Mouse (Mus musculus) WW6 (cell line): ENCODE results near the gene Spin2d.
"Not testable (repeated sequence)": the region's sequence is repeated elsewhere in the genome, so short reads cannot be mapped to it uniquely, and the experiment has no call there.

Experiments used
- DNase-seq: peaks from one replicate; pipeline ENCODE4 v3.0.0-alpha.2; 2013; ENCODE audit warnings: low read depth, low spot score

Gene Spin2d

DNA sequence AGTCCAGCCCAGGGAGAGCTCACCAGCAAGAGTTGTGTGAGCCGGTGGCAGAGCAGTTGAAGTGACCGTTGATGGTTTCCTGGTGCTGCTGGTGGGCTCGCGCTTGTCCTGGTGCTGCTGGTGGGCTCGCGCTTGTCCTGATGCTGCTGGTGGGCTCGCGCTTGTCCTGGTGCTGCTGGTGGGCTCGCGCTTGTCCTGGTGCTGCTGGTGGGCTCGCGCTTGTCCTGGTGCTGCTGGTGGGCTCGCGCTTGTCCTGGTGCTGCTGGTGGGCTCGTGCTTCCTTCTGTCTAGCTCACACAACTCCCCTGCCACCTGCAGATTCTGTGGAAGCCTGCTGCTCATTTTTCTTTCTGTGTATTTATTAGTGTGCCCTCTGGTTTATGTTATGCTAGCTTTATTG, at the start of gene Spin2d:
Gene Spin2d, minus strand, starts transcription at position 101 of the 400 bp plus-strand sequence.
- not testable (repeated sequence) for DNase-seq

DNA sequence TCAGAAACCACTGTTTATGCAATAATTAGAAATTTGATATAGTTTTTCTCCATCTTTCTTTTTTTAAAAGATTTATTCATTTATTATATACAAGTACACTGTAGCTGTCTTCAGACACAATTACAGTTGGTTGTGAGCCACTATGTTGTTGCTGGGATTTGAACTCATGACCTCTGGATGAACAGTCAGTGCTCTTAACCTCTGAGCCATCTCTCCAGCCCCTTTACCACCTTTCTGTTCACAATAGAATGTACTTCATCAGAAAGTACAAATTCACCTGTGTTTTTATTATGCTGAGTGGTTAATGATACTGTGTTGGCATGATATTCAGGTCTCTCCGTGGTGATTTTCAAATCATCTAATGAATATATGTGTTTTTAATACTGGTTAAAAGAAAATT, 48.6 kb upstream of the Spin2d start:
- no peak for DNase-seq

DNA sequence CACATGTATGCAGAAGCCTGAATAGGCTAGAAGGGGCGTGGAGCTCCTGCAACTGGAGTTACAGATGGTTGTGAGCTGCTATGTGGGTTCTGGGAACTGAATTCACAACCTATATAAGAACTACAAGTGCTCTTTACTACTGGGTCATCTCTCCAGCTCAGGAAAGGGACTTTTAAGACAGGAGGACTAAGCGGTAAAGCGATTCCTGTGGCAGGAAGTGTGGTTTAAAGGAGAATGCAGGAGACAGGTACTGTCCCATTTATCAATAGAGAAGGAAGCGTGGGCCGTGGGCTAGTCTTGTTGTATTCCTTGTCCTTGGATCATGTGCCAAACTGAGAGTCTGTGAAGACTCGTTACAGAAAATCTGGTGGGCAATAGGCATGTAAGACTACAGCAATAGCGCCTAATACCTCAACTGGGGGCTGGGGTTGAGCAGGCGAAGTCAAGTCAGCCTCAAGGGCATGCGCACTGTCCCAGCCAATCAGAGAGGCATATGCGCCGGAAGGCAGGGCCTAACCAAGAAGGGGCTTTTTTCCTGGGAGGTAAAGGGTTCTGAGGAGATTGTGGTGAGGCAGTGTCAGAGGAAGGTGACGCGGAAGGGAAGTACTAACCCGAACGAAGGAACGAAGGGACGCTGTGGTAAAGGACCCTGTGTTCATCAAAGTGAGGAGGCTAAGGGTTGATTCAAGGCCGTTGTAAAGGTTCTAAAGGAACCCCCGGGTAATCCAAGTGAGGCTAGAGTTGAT, 37.2 kb upstream of the Spin2d start, which contains the start of gene Xlr4b:
Gene Xlr4b, plus strand, starts transcription at position 515 of the 746 bp plus-strand sequence.
- DNase-seq: not testable (repeated sequence)

DNA sequence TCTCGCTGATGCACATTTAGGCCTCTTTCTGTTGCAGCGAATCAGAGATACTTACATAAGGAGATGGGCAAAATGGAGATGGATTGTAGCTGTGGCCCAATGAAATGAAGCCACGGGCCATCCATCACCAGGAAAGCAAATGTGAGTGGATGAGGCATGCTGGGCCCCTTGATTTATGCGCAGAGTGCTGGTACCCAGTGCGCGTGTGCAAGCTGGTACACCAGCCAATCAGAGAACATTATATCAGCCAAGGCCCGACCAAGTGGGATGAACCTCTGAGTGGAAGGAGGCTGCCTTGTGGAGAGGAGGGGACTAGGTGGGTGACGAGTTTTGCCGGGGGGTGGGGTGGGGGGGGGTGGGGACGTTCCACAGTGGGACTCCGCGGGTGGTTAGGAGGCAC, 15.1 kb upstream of the Spin2d start, which contains the start of gene Xlr3b:
Gene Xlr3b, plus strand, starts transcription at position 274 of the 400 bp plus-strand sequence.
- DNase-seq: not testable (repeated sequence)

DNA sequence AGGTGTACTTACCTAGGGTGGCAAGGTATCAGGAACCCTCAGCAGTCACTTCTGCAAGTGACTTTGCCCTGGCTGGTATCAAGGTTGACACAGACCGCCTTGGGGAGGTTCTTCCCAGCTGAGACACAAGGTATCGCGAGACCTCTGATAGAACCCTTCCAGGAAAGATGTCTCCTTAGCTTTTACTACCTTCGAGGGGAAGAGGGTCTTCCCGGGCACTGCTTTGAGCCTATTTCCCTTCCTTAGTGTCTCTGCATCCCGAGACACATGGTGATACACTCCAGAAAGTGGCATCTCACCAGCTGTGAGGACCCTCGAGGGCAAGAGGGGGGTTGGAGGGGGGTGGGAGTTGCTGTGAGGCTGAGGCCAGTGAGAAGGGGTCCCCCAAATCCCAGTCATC, 27.4 kb downstream of the Spin2d start, which contains the start of gene DXBay18:
Gene DXBay18, minus strand, starts transcription at position 101 of the 400 bp plus-strand sequence.
- not testable (repeated sequence) for DNase-seq

DNA sequence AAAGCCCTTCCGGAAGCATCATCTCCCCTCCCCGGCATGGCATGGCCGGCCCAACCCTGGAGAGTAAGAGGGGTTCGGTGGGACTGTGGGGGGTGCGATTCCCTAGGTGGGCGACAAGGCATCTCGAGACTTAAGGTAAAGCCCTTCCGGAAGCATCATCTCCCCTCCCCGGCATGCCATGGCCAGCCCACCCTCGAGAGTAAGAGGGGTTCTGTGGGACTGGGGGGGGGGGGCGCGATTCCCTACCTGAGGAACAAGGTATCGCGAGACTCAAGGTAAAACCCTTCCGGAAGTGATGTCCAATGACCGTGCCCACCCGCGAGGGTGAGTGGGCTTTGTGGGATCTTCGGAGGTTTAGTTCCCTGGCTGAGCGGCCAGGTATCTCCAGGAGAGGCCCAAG, 28.3 kb downstream of the Spin2d start, which contains the start of gene Xlr5b:
Gene Xlr5b, plus strand, starts transcription at position 301 of the 400 bp plus-strand sequence.
- not testable (repeated sequence) for DNase-seq

DNA sequence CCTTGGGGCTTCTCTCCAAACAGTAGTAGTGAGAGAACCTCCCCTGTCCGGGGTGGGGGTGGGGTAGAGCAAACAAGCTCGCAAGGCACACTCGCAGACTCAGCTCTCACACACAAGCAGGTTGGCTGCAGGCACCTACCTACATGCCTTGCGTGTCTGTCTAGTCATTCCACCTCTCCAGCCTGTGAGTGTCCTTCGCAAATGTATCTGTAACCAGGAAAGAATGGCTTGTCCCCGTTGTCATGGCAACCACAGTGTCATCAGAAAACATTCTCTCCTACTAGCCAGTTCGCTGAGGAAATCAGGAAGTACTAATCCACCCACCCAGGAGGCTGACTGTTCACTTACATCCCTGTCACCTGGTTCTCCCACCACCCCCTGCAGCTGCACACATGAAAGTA, 33.6 kb downstream of the Spin2d start:
- not testable (repeated sequence) for DNase-seq
